Mouse (Mus musculus): ENCODE measurements at regions not wholly inside any gene's neighbourhood (a gene's known extent, or its start where the extent isn't known, plus 50 kb on each side); places are given as distances from the start of the nearest gene placed in this dataset.

DNA sequence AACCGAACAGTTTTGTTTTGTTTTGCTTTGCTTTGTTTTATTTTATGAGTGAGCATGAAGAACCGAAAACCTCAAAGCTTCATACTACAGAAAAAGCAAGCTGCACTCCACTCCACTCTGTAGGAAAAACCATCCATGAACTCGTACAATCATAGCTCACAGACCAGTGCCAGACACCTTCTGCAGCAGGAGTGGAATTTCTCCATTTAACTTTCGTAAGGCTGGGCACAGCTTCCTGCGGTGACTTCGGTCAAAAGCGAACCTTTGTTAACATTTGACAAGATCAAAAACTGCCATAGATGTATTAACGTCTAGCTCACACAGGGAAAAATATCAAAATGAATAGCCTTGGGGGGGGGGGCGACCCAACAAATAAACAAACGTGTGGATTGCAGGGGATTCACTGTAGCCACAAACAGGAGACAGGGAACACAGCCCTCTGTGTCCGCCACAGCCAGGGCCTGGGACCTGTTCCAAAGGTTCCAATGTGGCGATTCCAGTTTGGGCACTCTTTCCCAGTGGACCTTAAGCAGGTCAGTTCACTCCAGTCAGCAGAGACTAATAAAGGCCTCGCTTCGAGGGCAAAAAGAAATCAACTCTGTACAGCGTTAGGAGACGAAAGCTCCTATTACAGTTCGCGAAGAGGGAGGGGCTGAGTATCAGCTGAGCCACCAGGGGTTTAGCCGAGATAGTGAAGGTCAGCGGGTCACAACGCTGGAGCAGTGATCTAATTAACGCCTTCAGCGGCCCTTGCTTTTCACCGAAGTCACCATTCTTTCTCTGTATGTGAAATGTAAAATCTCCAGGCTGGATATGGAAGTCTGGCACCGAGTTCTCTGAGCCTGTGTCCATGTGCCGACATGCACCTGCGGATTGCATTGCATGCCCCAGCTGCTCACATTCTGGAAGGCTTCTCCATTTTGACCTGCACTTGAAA, 135.4 kb upstream of the Ankrd55 start:
- no peak for DNase-seq (ENCODE audit: low read depth, low spot score)
- no peak for TF ChIP-seq ZNF384 (IDR thresholded peaks at IDR 0.05; ENCODE audit: low read depth, low read length)
- TF ChIP-seq HCFC1 (IDR thresholded peaks at IDR 0.05; ENCODE audit: borderline replicate concordance, insufficient read depth, low read length) = no peak
- no peak for TF ChIP-seq MAFK (IDR thresholded peaks at IDR 0.05; ENCODE audit: insufficient read depth, low read depth, low read length)
- no peak for TF ChIP-seq CHD2 (IDR thresholded peaks at IDR 0.05; ENCODE audit: low read depth, low read length)
- TF ChIP-seq ZC3H11A (IDR thresholded peaks at IDR 0.05; ENCODE audit: borderline replicate concordance, low read depth, low read length) = no peak
- H3K9me3 ChIP-seq (ENCODE audit: control insufficient read depth, insufficient read depth, low read depth, low read length) = no peaks in the 10 kb centered on the region
- peak overlapping the region in 1 of 2 experiments; percentile 30; a peak in 1 of 4 replicates for H3K4me3 ChIP-seq (ENCODE audit: insufficient read depth in 1 of 2, low read depth in 1 of 2, low read length in 2 of 2, poor library complexity in 1 of 2, severe bottlenecking in 1 of 2)
- in situ Hi-C loops (cut with MboI; ENCODE audit: low sequenced_read_pairs in 2 of 2, unreplicated experiment in 2 of 2) = no loop called here
- peaks cover 0 to 8% of the 10 kb centered on the region in 2 experiments; a peak in 3 of 4 replicates for H3K4me1 ChIP-seq (ENCODE audit: control insufficient read depth in 2 of 2, insufficient read depth in 2 of 2, low read length in 2 of 2, poor library complexity in 1 of 2)
- no peaks in the 10 kb centered on the region for H3K36me3 ChIP-seq (ENCODE audit: control insufficient read depth, insufficient read depth, low read length, poor library complexity, severe bottlenecking)
- no peak overlapping the region for H3K9ac ChIP-seq (ENCODE audit: insufficient read depth, low read depth, low read length, poor library complexity, severe bottlenecking)
- H3K27ac ChIP-seq (ENCODE audit: insufficient read depth, low read depth, low read length, poor library complexity, severe bottlenecking) = no peak overlapping the region

DNA sequence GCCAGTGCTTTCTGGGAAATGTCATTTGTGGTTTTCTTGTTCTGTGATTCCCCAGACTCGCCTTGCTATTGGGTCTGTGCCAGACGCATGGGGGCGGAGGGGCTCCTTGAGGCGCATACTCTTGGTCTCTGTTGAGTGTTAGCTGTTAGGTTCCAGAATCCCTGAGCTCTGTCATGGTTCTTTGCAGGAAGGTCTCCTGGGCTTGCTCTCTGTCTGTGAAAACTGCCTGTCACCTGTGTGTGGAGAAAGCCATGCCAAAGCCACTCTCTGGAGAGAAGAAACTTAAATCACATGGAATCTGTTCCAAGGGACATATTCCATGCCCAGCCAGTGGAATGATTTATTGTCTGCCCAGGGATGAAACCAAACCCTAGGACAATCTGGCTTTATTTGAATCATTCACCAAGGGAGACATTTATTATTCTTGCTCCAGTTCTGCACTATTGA, 134.5 kb upstream of the Ankrd55 start:
- H3K4me3 ChIP-seq (ENCODE audit: insufficient read depth in 1 of 2, low read depth in 1 of 2, low read length in 2 of 2, poor library complexity in 1 of 2, severe bottlenecking in 1 of 2) = no peak overlapping the region
- no peaks in the 10 kb centered on the region for H3K9me3 ChIP-seq (ENCODE audit: control insufficient read depth, insufficient read depth, low read depth, low read length)
- H3K27ac ChIP-seq (ENCODE audit: insufficient read depth, low read depth, low read length, poor library complexity, severe bottlenecking) = no peak overlapping the region
- H3K36me3 ChIP-seq (ENCODE audit: control insufficient read depth, insufficient read depth, low read length, poor library complexity, severe bottlenecking) = no peaks in the 10 kb centered on the region
- peaks cover 0 to 8% of the 10 kb centered on the region in 2 experiments; a peak in 3 of 4 replicates for H3K4me1 ChIP-seq (ENCODE audit: control insufficient read depth in 2 of 2, insufficient read depth in 2 of 2, low read length in 2 of 2, poor library complexity in 1 of 2)
- in situ Hi-C loops (cut with MboI; ENCODE audit: low sequenced_read_pairs in 2 of 2, unreplicated experiment in 2 of 2) = no loop called here
- no peak overlapping the region for H3K9ac ChIP-seq (ENCODE audit: insufficient read depth, low read depth, low read length, poor library complexity, severe bottlenecking)
- no peak for TF ChIP-seq HCFC1 (IDR thresholded peaks at IDR 0.05; ENCODE audit: borderline replicate concordance, insufficient read depth, low read length)
- TF ChIP-seq MAFK (IDR thresholded peaks at IDR 0.05; ENCODE audit: insufficient read depth, low read depth, low read length) = no peak
- TF ChIP-seq CHD2 (IDR thresholded peaks at IDR 0.05; ENCODE audit: low read depth, low read length) = no peak
- TF ChIP-seq ZNF384 (IDR thresholded peaks at IDR 0.05; ENCODE audit: low read depth, low read length) = no peak
- TF ChIP-seq ZC3H11A (IDR thresholded peaks at IDR 0.05; ENCODE audit: borderline replicate concordance, low read depth, low read length) = no peak
- DNase-seq (ENCODE audit: low read depth, low spot score) = no peak

DNA sequence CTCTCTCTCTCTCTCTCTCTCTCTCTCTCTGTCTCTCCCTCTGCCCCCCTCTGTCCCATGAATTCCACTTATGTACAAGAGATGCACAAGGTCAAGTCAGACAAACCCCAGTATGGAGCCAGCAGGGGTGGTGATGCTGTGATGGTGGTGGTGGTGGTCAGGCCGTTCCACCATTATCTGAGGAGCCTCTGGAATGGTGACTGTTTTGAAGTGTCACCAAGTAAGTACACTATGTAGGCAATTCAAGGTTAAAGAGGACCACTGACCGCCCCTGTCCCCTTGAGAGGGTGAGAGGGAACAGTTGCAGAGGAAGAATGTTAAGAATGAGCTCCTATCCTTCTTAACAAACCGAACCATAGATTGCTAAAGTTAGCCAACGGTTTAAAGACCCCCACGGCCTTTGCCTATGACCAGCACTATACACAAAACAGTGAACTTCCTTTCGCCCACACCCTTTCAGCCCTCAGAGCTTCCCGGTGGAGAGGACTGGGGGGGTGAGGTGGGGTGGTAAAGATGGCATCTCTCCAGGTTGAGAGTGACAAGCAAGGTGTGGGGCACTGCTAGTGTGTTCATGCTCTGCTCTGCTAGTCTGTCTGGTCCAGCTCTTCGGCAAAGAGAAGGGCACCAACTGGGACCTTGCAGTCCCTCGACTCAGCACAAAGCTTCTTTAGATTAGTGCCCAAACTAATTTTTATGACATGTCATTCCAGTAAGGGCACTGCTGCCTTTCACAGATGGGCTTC, 128.7 kb upstream of the Ankrd55 start:
- Histone ChIP-seq H3K9me3 (ENCODE audit: control insufficient read depth, insufficient read depth, low read depth, low read length) (no peaks in the 10 kb centered on the region), H3K9ac (ENCODE audit: insufficient read depth, low read depth, low read length, poor library complexity, severe bottlenecking) (no peak overlapping the region), H3K36me3 (ENCODE audit: control insufficient read depth, insufficient read depth, low read length, poor library complexity, severe bottlenecking) (no peaks in the 10 kb centered on the region), H3K27ac (ENCODE audit: insufficient read depth, low read depth, low read length, poor library complexity, severe bottlenecking) (no peak overlapping the region), H3K4me3 (ENCODE audit: insufficient read depth in 1 of 2, low read depth in 1 of 2, low read length in 2 of 2, poor library complexity in 1 of 2, severe bottlenecking in 1 of 2) (no peak overlapping the region), H3K4me1 (ENCODE audit: control insufficient read depth in 2 of 2, insufficient read depth in 2 of 2, low read length in 2 of 2, poor library complexity in 1 of 2) (no peaks in the 10 kb centered on the region)
- TF ChIP-seq HCFC1 (IDR thresholded peaks at IDR 0.05; ENCODE audit: borderline replicate concordance, insufficient read depth, low read length) (no peak), ZC3H11A (IDR thresholded peaks at IDR 0.05; ENCODE audit: borderline replicate concordance, low read depth, low read length) (no peak), MAFK (IDR thresholded peaks at IDR 0.05; ENCODE audit: insufficient read depth, low read depth, low read length) (no peak), ZNF384 (IDR thresholded peaks at IDR 0.05; ENCODE audit: low read depth, low read length) (no peak), CHD2 (IDR thresholded peaks at IDR 0.05; ENCODE audit: low read depth, low read length) (no peak)
- in situ Hi-C loops (cut with MboI; ENCODE audit: low sequenced_read_pairs in 2 of 2, unreplicated experiment in 2 of 2) = no loop called here
- no peak for DNase-seq (ENCODE audit: low read depth, low spot score)

DNA sequence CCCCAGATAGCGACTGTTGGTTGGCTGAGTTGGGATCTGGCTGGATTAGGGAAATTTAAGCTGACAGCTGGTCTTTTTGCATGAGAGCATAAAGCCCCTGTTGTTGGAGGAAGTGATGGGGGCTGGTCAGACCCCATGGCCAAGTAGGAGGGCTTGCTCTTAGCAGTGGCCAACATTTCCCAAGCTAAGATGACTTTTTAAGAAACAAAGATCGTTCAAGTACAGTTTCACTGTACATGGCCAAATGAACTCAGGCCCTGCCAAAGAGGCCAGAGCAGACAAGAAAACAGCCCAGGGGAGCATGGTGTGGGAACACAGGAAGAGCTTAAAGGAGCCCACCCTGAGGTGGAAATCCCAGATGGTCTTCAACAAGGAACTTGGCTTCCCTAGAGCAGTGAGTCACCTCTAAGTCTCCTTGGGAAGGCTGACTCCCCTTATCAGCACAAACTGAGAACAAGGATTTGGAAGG, 128.0 kb upstream of the Ankrd55 start:
- no peaks in the 10 kb centered on the region for H3K9me3 ChIP-seq (ENCODE audit: control insufficient read depth, insufficient read depth, low read depth, low read length)
- in situ Hi-C loops (cut with MboI; ENCODE audit: low sequenced_read_pairs in 2 of 2, unreplicated experiment in 2 of 2) = no loop called here
- H3K4me1 ChIP-seq (ENCODE audit: control insufficient read depth in 2 of 2, insufficient read depth in 2 of 2, low read length in 2 of 2, poor library complexity in 1 of 2) = no peaks in the 10 kb centered on the region
- no peak overlapping the region for H3K27ac ChIP-seq (ENCODE audit: insufficient read depth, low read depth, low read length, poor library complexity, severe bottlenecking)
- H3K9ac ChIP-seq (ENCODE audit: insufficient read depth, low read depth, low read length, poor library complexity, severe bottlenecking) = no peak overlapping the region
- TF ChIP-seq HCFC1 (IDR thresholded peaks at IDR 0.05; ENCODE audit: borderline replicate concordance, insufficient read depth, low read length) (no peak), CHD2 (IDR thresholded peaks at IDR 0.05; ENCODE audit: low read depth, low read length) (no peak), ZNF384 (IDR thresholded peaks at IDR 0.05; ENCODE audit: low read depth, low read length) (no peak), ZC3H11A (IDR thresholded peaks at IDR 0.05; ENCODE audit: borderline replicate concordance, low read depth, low read length) (no peak), MAFK (IDR thresholded peaks at IDR 0.05; ENCODE audit: insufficient read depth, low read depth, low read length) (no peak)
- no peaks in the 10 kb centered on the region for H3K36me3 ChIP-seq (ENCODE audit: control insufficient read depth, insufficient read depth, low read length, poor library complexity, severe bottlenecking)
- DNase-seq (ENCODE audit: low read depth, low spot score) = no peak
- H3K4me3 ChIP-seq (ENCODE audit: insufficient read depth in 1 of 2, low read depth in 1 of 2, low read length in 2 of 2, poor library complexity in 1 of 2, severe bottlenecking in 1 of 2) = no peak overlapping the region

Data from ES-E14 (cell line).